Mouse (Mus musculus) cerebellum, adult 9-11 months (tissue): Measurements from ENCODE around the gene Gm20388.

ENCODE experiments used
- DNase-seq: peaks from one replicate; pipeline ENCODE4 v3.0.0; 2022

Gene Gm20388

GRCm38 (mm10) chr8:124264671-124265070 is 4354.0 kb downstream of the Gm20388 start:
- no peak for DNase-seq

- DNase-seq, result no peak
Observed at GRCm38 (mm10) chr8:124265130-124265529, 4354.5 kb downstream of the Gm20388 start.

- no peak for DNase-seq
Observed at GRCm38 (mm10) chr8:124265798-124266197, 4355.2 kb downstream of the Gm20388 start.

GRCm38 (mm10) chr8:124267206-124267605 is 4356.6 kb downstream of the Gm20388 start:
- DNase-seq, result peak; percentile 49

- no peak for DNase-seq
Observed at GRCm38 (mm10) chr8:124270504-124270903, 4359.9 kb downstream of the Gm20388 start.

GRCm38 (mm10) chr8:124270904-124271303 is 4360.3 kb downstream of the Gm20388 start:
- no peak for DNase-seq

GRCm38 (mm10) chr8:124271518-124271917 is 4360.9 kb downstream of the Gm20388 start:
- no peak for DNase-seq

- peak; percentile 29 for DNase-seq
Observed at GRCm38 (mm10) chr8:124272792-124273191, 4362.2 kb downstream of the Gm20388 start.

- DNase-seq, result peak; percentile 29
Observed at GRCm38 (mm10) chr8:124273606-124274218, 4363.1 kb downstream of the Gm20388 start.

- DNase-seq, result no peak
Observed at GRCm38 (mm10) chr8:124274441-124275120, 4363.9 kb downstream of the Gm20388 start.

- no peak for DNase-seq
Observed at GRCm38 (mm10) chr8:124275377-124276071, 4364.9 kb downstream of the Gm20388 start.

GRCm38 (mm10) chr8:124277951-124278910 is 4367.6 kb downstream of the Gm20388 start:
- DNase-seq, result peak; percentile 61

- no peak for DNase-seq
Observed at GRCm38 (mm10) chr8:124278956-124279689, 4368.5 kb downstream of the Gm20388 start.

- no peak for DNase-seq
Observed at GRCm38 (mm10) chr8:124279690-124279985, 4369.0 kb downstream of the Gm20388 start.

GRCm38 (mm10) chr8:124281700-124282541 is 4371.3 kb downstream of the Gm20388 start:
- peak; percentile 75 for DNase-seq

GRCm38 (mm10) chr8:124282878-124283630 is 4372.4 kb downstream of the Gm20388 start:
- peak; percentile 64 for DNase-seq

GRCm38 (mm10) chr8:124283644-124284332 is 4373.1 kb downstream of the Gm20388 start:
- DNase-seq, result peak; percentile 62

GRCm38 (mm10) chr8:124284333-124284711 is 4373.7 kb downstream of the Gm20388 start:
- DNase-seq, result no peak

- DNase-seq, result peak; percentile 76
Observed at GRCm38 (mm10) chr8:124284984-124285576, 4374.4 kb downstream of the Gm20388 start.
